In the genomic region with DNA sequence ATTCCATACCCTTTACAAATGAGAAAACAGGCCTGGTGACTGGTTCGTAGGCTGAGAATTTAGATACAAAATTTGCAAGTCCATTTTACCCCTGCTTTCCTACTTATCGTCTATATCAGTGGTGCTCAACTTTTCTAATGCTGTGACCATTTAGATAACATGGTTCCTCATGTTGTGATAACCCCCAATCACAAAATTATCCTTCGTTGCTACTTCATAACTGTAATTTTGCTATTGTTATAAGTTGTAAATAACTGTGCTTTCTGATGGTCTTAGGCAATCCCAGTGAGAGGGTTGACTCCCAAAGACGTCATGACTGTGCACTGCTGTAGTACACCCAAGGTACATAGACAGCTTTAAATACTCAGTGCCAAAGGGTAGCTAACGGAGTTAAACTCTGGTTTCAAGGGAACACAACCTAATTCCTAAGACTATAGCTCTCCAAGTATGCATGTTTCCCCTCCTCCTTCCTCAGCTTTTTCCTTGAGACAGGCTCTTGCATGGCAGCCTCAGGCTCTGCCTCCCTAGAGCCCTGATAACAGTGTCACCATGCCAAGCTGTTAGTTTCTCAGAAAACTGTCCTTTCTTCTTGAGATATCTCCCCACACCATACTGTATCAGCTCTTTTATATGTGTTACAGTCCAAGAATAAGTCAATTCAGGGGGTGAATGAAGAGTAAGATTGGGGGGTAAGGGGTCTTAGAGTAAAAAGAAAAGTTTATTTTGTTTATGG, we compare ENCODE assay signal across 7 mouse cellular contexts. TPM values are rescaled to one million over a fixed set of nuclear protein-coding genes. Genes with fewer than 3 reads are reported as not detected.
DNase-seq lines count a peak whose midpoint lies in the region; ATAC-seq lines count a peak whose summit lies in the region.

No protein-coding gene starts in this region.

- peak overlapping the region; percentile 73; the same call in 1 of the 2 replicates for H3K9ac ChIP-seq in lung, embryonic 15.5 days
- 0 out of 2 replicates have a peak overlapping the region, but pooled peaks have one; percentile 4 for H3K9ac ChIP-seq in forebrain, embryonic 11.5 days (ENCODE audit: low read length)
- H3K9ac ChIP-seq in stomach, embryonic 16.5 days (ENCODE audit: low read length) = peak overlapping the region; percentile 94; the same call in 1 of the 2 replicates

- peak overlapping the region; percentile 91 for H3K4me2 ChIP-seq in lung, embryonic 15.5 days
- peak overlapping the region; percentile 99 for H3K4me2 ChIP-seq in forebrain, embryonic 11.5 days (ENCODE audit: low read depth, low read length, severe bottlenecking)
- peak overlapping the region; percentile 98 for H3K4me2 ChIP-seq in stomach, embryonic 16.5 days (ENCODE audit: low read depth, low read length)

- H3K27me3 ChIP-seq in lung, embryonic 15.5 days = no peaks in the 10 kb centered on the region
- H3K27me3 ChIP-seq in forebrain, embryonic 11.5 days (ENCODE audit: control insufficient read depth, insufficient read depth, low read length) = no peaks in the 10 kb centered on the region
- H3K27me3 ChIP-seq in stomach, embryonic 16.5 days (ENCODE audit: control insufficient read depth, insufficient read depth, low read length) = no peaks in the 10 kb centered on the region

- H3K9me3 ChIP-seq in lung, embryonic 15.5 days = no peaks in the 10 kb centered on the region
- no peaks in the 10 kb centered on the region for H3K9me3 ChIP-seq in forebrain, embryonic 11.5 days (ENCODE audit: control insufficient read depth, low read length)
- no peaks in the 10 kb centered on the region for H3K9me3 ChIP-seq in stomach, embryonic 16.5 days (replicated peaks; ENCODE audit: control insufficient read depth, low read length)

- H3K4me3 ChIP-seq in lung, embryonic 15.5 days = peak overlapping the region; percentile 67
- H3K4me3 ChIP-seq in forebrain, embryonic 11.5 days (ENCODE audit: low read depth, low read length) = peak overlapping the region; percentile 87
- peak overlapping the region; percentile 93 for H3K4me3 ChIP-seq in stomach, embryonic 16.5 days (replicated peaks; ENCODE audit: low read length)

- peaks cover 26% of the 10 kb centered on the region for H3K4me1 ChIP-seq in lung, embryonic 15.5 days
- H3K4me1 ChIP-seq in forebrain, embryonic 11.5 days (replicated peaks; ENCODE audit: control insufficient read depth, insufficient read depth, low read length) = 0 out of 2 replicates have a peak, but pooled peaks cover 6% of the 10 kb centered on the region
- H3K4me1 ChIP-seq in stomach, embryonic 16.5 days (ENCODE audit: control insufficient read depth, insufficient read depth, low read length) = peaks cover 23% of the 10 kb centered on the region

- peaks cover 26% of the 10 kb centered on the region for H3K36me3 ChIP-seq in lung, embryonic 15.5 days
- no peaks in the 10 kb centered on the region; the same call in 1 of the 2 replicates for H3K36me3 ChIP-seq in forebrain, embryonic 11.5 days (ENCODE audit: control insufficient read depth, insufficient read depth, low read length)
- H3K36me3 ChIP-seq in stomach, embryonic 16.5 days (ENCODE audit: control insufficient read depth, insufficient read depth, low read length) = peaks cover 6% of the 10 kb centered on the region

- no peak for DNase-seq in lung, postnatal 14 days
- no peak for DNase-seq in forebrain, embryonic 11.5 days (ENCODE audit: low spot score)
- DNase-seq in liver = peak; percentile 24
- DNase-seq in adipocyte (ENCODE audit: low spot score) = no peak

- no peak overlapping the region for H3K27ac ChIP-seq in lung, embryonic 15.5 days
- no peak overlapping the region for H3K27ac ChIP-seq in forebrain, embryonic 11.5 days (ENCODE audit: low read depth, low read length)
- H3K27ac ChIP-seq in stomach, embryonic 16.5 days (ENCODE audit: low read length) = no peak overlapping the region

- ATAC-seq in lung, embryonic 15.5 days (ENCODE audit: borderline replicate concordance, extremely low read depth, low FRiP score, low TSS enrichment) = no peak
- no peak for ATAC-seq in forebrain, embryonic 11.5 days (replicated peaks; ENCODE audit: low FRiP score)
- ATAC-seq in stomach, embryonic 16.5 days (ENCODE audit: insufficient read depth, low FRiP score) = no peak
- ATAC-seq in activated CD4-positive, CD25-positive, alpha-beta regulatory T cell, adult 4 months = no peak

- WGBS in lung, embryonic 15.5 days = 70% methylated on average over 5 of the region's 5 CpGs
- WGBS in forebrain, embryonic 11.5 days = 82% methylated on average over 5 of the region's 5 CpGs
- WGBS in stomach, embryonic 16.5 days = 83% methylated on average over 5 of the region's 5 CpGs

RNA-seq across cellular contexts. Expression of a gene that starts 1.9 kb away (rescaled TPM):
- 28.4 and 29.4 TPM in 2 replicates for polyA plus RNA-seq in lung, embryonic 15.5 days (2015; fragmentation: Nextera tagmentation; extraction: Ambion mirVana)
- 39.3 and 39.6 TPM in 2 replicates for polyA plus RNA-seq in forebrain, embryonic 11.5 days (2014; fragmentation: Nextera tagmentation; extraction: Ambion mirVana)
- polyA plus RNA-seq in stomach, embryonic 16.5 days (2015; fragmentation: Nextera tagmentation; extraction: Ambion mirVana) = 23.2 TPM in 2 replicates
- polyA plus RNA-seq in activated CD4-positive, CD25-positive, alpha-beta regulatory T cell, adult 4 months (2017; shearing (Covaris generic)) = 1 to 10 TPM; 5.0 to 8.3 TPM

RNA-seq across cellular contexts. Expression of a gene that starts 2.0 kb away (rescaled TPM):
- 64.0 and 65.1 TPM in 2 replicates for polyA plus RNA-seq in lung, embryonic 15.5 days (2015; fragmentation: Nextera tagmentation; extraction: Ambion mirVana)
- 110 and 115 TPM in 2 replicates for polyA plus RNA-seq in forebrain, embryonic 11.5 days (2014; fragmentation: Nextera tagmentation; extraction: Ambion mirVana)
- polyA plus RNA-seq in stomach, embryonic 16.5 days (2015; fragmentation: Nextera tagmentation; extraction: Ambion mirVana) = 51.1 and 52.8 TPM in 2 replicates
- 10 to 100 TPM; 45.0 to 49.2 TPM for polyA plus RNA-seq in activated CD4-positive, CD25-positive, alpha-beta regulatory T cell, adult 4 months (2017; shearing (Covaris generic))

RNA-seq across cellular contexts. Expression of a gene that starts 42.7 kb away (rescaled TPM):
- 33.5 and 34.2 TPM in 2 replicates for polyA plus RNA-seq in lung, embryonic 15.5 days (2015; fragmentation: Nextera tagmentation; extraction: Ambion mirVana)
- 24.7 and 25.3 TPM in 2 replicates for polyA plus RNA-seq in forebrain, embryonic 11.5 days (2014; fragmentation: Nextera tagmentation; extraction: Ambion mirVana)
- 21.3 and 22.5 TPM in 2 replicates for polyA plus RNA-seq in stomach, embryonic 16.5 days (2015; fragmentation: Nextera tagmentation; extraction: Ambion mirVana)
- 10 to 100 TPM; 16.3 to 17.6 TPM for polyA plus RNA-seq in activated CD4-positive, CD25-positive, alpha-beta regulatory T cell, adult 4 months (2017; shearing (Covaris generic))

Comparison
In these comparisons a context has a peak if more than half of its experiments do, and no peak if none do; other contexts are left out.
1. H3K9ac ChIP-seq: peak in every context shown above with its lines; median percentile 94 in stomach, embryonic 16.5 days; 73 in lung, embryonic 15.5 days; 4 in forebrain, embryonic 11.5 days.